Mouse (Mus musculus): ENCODE measurements around the gene Zfyve1. TPM values are rescaled to one million over a fixed set of nuclear protein-coding genes. Genes with fewer than 3 reads are reported as not detected.

Gene Zfyve1
- total and polyA plus RNA-seq, 3 experiments: 8.0 to 8.3 TPM; not detected in 1

GRCm38 (mm10) chr12:83532966-83533365, 64.1 kb downstream of the Zfyve1 start:
- no peaks in the 10 kb centered on the region for H3K27me3 ChIP-seq (ENCODE audit: control insufficient read depth in 1 of 2, insufficient read depth in 2 of 2, low read length in 2 of 2)
- H3K9ac ChIP-seq (ENCODE audit: control insufficient read depth, low read depth, low read length, poor library complexity, severe bottlenecking): no peak overlapping the region
- no peaks in the 10 kb centered on the region for H3K79me2 ChIP-seq (ENCODE audit: control insufficient read depth, insufficient read depth, low read length, poor library complexity)
- TF ChIP-seq MEF2A (IDR thresholded peaks at IDR 0.05; ENCODE audit: extremely low read depth, insufficient replicate concordance, low read depth, low read length, poor library complexity, severe bottlenecking): no peak
- TF ChIP-seq UBTF (IDR thresholded peaks at IDR 0.05; ENCODE audit: borderline replicate concordance, insufficient read depth, low read depth, low read length): no peak
- no peak for TF ChIP-seq MXI1 (IDR thresholded peaks at IDR 0.05; ENCODE audit: low read depth, low read length)
- no peak overlapping the region for H3K4me3 ChIP-seq (ENCODE audit: control insufficient read depth in 1 of 2, insufficient read depth in 1 of 2, low read depth in 2 of 2, low read length in 2 of 2)
- H3K4me1 ChIP-seq (ENCODE audit: control insufficient read depth in 1 of 2, insufficient read depth in 2 of 2, low read length in 2 of 2): no peaks in the 10 kb centered on the region
- no peaks in the 10 kb centered on the region; a peak in 2 of 4 replicates for H3K36me3 ChIP-seq (ENCODE audit: control insufficient read depth in 1 of 2, insufficient read depth in 2 of 2, low read length in 2 of 2)
- no peaks in the 10 kb centered on the region for H3K9me3 ChIP-seq (replicated peaks; ENCODE audit: insufficient read depth, low read length)
- H3K27ac ChIP-seq (ENCODE audit: control insufficient read depth, low read depth, low read length): no peak overlapping the region
- DNase-seq (ENCODE audit: low read depth, low spot score): no peak

DNA sequence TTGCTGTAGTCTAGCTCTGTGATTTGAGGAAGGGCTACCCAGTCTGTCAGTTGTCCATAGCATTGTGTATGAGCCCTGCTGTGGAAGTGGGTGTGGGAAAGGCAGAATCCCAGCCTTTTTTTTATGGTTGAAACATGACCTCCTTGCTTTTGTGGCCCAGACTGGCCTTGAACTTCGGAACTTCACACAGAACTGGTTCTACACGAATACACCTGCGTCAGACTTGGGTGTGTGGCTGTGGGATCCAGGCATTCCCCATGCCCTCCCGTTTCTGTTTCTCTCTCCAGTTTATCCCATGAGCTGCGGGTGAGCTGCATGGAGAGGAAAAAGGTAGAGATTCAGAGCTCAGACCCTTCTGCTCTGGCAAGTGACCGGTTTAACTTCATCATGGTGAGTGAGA, 65.0 kb downstream of the Zfyve1 start:
- Histone ChIP-seq H3K4me1 (ENCODE audit: control insufficient read depth in 1 of 2, insufficient read depth in 2 of 2, low read length in 2 of 2) (no peaks in the 10 kb centered on the region), H3K9me3 (replicated peaks; ENCODE audit: insufficient read depth, low read length) (no peaks in the 10 kb centered on the region), H3K27me3 (ENCODE audit: control insufficient read depth in 1 of 2, insufficient read depth in 2 of 2, low read length in 2 of 2) (no peaks in the 10 kb centered on the region), H3K9ac (ENCODE audit: control insufficient read depth, low read depth, low read length, poor library complexity, severe bottlenecking) (no peak overlapping the region), H3K27ac (ENCODE audit: control insufficient read depth, low read depth, low read length) (no peak overlapping the region), H3K79me2 (ENCODE audit: control insufficient read depth, insufficient read depth, low read length, poor library complexity) (no peaks in the 10 kb centered on the region), H3K36me3 (ENCODE audit: control insufficient read depth in 1 of 2, insufficient read depth in 2 of 2, low read length in 2 of 2) (no peaks in the 10 kb centered on the region; a peak in 2 of 4 replicates), H3K4me3 (ENCODE audit: control insufficient read depth in 1 of 2, insufficient read depth in 1 of 2, low read depth in 2 of 2, low read length in 2 of 2) (no peak overlapping the region)
- no peak for DNase-seq (ENCODE audit: low read depth, low spot score)
- no peak for TF ChIP-seq USF2 (IDR thresholded peaks at IDR 0.05; ENCODE audit: borderline replicate concordance in 1 of 2, insufficient read depth in 1 of 2, low read depth in 1 of 2, low read length in 2 of 2)

DNA sequence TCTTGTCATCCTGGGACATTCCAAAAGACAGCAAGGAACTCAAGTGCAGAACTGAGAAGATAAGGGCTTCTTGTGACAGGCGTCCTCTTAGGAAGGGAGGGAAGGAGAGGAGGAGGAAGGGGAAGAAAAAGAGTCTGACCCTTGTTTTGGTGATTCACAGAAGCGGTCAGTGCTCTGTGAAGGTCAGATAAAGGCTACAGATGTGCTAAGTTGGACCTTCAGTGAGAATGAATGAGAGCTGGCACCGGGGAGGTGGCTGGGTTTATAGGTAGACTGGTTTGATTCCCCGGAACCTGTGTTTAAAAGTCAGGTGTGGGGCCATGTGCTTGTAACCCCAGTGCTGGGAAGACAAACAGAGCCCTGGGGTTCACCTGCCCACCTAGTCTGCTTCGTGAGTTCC, 68.4 kb downstream of the Zfyve1 start:
- no peaks in the 10 kb centered on the region for H3K27me3 ChIP-seq (ENCODE audit: control insufficient read depth in 1 of 2, insufficient read depth in 2 of 2, low read length in 2 of 2)
- TF ChIP-seq SIN3A (IDR thresholded peaks at IDR 0.05; ENCODE audit: low read length) (no peak), USF1 (IDR thresholded peaks at IDR 0.05; ENCODE audit: low read depth, low read length) (no peak), ZKSCAN1 (IDR thresholded peaks at IDR 0.05; ENCODE audit: low read depth, low read length) (no peak), EP300 (IDR thresholded peaks at IDR 0.05; ENCODE audit: low read depth in 1 of 2, low read length in 2 of 2) (no peak), HCFC1 (IDR thresholded peaks at IDR 0.05; ENCODE audit: low read depth, low read length) (no peak), MYC (IDR thresholded peaks at IDR 0.05; ENCODE audit: low read depth, low read length) (no peak), ZNF384 (IDR thresholded peaks at IDR 0.05; ENCODE audit: low read depth, low read length) (no peak), ETS1 (IDR thresholded peaks at IDR 0.05; ENCODE audit: low read depth, low read length) (no peak), RAD21 (IDR thresholded peaks at IDR 0.05; ENCODE audit: low read depth, low read length) (no peak), POLR2A (IDR thresholded peaks at IDR 0.05; ENCODE audit: control insufficient read depth in 1 of 2, insufficient read depth in 1 of 2, low read depth in 1 of 2, low read length in 2 of 2, poor library complexity in 1 of 2) (no peak), TBP (IDR thresholded peaks at IDR 0.05; ENCODE audit: low read depth, low read length) (no peak), ZMIZ1 (IDR thresholded peaks at IDR 0.05; ENCODE audit: low read depth, low read length) (no peak), USF2 (IDR thresholded peaks at IDR 0.05; ENCODE audit: borderline replicate concordance in 1 of 2, insufficient read depth in 1 of 2, low read depth in 1 of 2, low read length in 2 of 2) (no peak), POLR2AphosphoS5 (IDR thresholded peaks at IDR 0.05; ENCODE audit: borderline replicate concordance, low read depth, low read length) (no peak), UBTF (IDR thresholded peaks at IDR 0.05; ENCODE audit: borderline replicate concordance, insufficient read depth, low read depth, low read length) (no peak)
- H3K9me3 ChIP-seq (replicated peaks; ENCODE audit: insufficient read depth, low read length): no peaks in the 10 kb centered on the region
- no peak overlapping the region for H3K27ac ChIP-seq (ENCODE audit: control insufficient read depth, low read depth, low read length)
- no peaks in the 10 kb centered on the region for H3K4me1 ChIP-seq (ENCODE audit: control insufficient read depth in 1 of 2, insufficient read depth in 2 of 2, low read length in 2 of 2)
- no peak for DNase-seq (ENCODE audit: low read depth, low spot score)
- H3K4me3 ChIP-seq (ENCODE audit: control insufficient read depth in 1 of 2, insufficient read depth in 1 of 2, low read depth in 2 of 2, low read length in 2 of 2): no peak overlapping the region
- H3K9ac ChIP-seq (ENCODE audit: control insufficient read depth, low read depth, low read length, poor library complexity, severe bottlenecking): no peak overlapping the region
- H3K79me2 ChIP-seq (ENCODE audit: control insufficient read depth, insufficient read depth, low read length, poor library complexity): no peaks in the 10 kb centered on the region; the same call in 1 of the 2 replicates
- H3K36me3 ChIP-seq (ENCODE audit: control insufficient read depth in 1 of 2, insufficient read depth in 2 of 2, low read length in 2 of 2): no peaks in the 10 kb centered on the region; a peak in 2 of 4 replicates
